Mouse (Mus musculus): Measurements from ENCODE around the gene Slc11a1.

Gene Slc11a1

DNA sequence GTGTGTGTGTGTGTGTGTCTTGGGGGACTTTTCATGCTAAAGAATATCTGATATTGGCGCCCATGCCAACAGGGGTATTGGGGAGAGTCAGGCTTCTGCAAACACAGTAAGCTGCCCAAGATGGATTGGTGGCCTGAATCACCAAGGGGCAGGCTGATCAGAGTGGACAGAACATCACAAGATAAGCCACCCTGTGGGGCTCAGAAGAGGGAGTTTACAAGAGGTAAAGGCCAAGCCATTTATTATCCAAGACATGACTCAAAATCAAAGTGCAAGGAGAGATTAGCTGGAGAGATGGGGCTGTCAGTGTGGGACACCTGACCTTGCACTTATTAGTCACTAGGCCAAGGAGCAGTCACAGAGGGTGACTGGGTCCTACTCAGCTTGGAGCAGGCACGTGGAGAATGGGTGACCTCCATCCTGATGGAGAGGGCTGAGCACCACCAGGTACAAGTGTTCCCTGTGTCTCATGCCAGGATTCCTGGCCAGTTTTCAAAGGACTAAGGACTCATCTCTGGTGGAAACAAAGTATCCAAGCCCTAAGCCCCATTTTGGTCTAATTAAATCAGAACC is 36.8 kb downstream of the Slc11a1 start:
- TF ChIP-seq GATA4 (IDR thresholded peaks at IDR 0.05; ENCODE audit: insufficient replicate concordance, low read length), result no peak

DNA sequence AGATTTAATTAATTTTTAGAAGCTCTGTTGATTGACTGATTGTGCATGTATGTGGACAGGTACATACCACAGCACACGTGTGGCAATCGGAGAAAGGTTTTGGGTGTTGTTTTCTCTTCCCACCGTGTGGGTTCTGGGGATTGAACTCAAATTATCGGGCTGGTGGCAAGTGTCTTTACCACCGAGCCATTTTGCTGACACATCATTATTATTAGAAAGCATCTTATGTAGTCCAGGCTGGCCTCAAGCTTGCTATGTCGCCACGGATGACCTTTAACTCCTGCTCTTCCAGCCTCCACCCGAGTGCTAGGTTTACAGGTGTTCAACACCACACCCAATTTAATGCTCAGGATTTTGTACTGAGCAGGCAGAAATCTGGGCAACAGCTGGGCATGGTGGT is 37.7 kb downstream of the Slc11a1 start:
- TF ChIP-seq GATA4 (IDR thresholded peaks at IDR 0.05; ENCODE audit: insufficient replicate concordance, low read length), result no peak

DNA sequence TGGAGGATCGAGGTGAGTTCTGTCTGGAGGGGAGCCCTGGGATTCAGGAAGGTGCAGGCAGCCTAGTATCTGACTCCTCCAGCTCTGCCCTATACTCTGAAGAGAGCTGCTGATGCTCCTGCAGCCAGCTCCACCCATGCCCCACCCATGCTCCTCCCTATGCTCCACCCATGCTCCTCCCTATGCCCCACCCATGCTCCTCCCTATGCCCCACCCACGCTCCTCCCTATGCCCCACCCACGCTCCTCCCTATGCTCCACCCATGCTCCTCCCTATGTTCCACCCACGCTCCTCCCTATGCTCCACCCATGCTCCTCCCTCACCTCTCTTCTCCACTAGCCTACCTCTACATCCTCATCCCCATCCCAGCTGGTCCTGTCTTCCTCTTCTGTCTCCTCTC is 40.1 kb downstream of the Slc11a1 start:
- no peak for TF ChIP-seq GATA4 (IDR thresholded peaks at IDR 0.05; ENCODE audit: insufficient replicate concordance, low read length)

DNA sequence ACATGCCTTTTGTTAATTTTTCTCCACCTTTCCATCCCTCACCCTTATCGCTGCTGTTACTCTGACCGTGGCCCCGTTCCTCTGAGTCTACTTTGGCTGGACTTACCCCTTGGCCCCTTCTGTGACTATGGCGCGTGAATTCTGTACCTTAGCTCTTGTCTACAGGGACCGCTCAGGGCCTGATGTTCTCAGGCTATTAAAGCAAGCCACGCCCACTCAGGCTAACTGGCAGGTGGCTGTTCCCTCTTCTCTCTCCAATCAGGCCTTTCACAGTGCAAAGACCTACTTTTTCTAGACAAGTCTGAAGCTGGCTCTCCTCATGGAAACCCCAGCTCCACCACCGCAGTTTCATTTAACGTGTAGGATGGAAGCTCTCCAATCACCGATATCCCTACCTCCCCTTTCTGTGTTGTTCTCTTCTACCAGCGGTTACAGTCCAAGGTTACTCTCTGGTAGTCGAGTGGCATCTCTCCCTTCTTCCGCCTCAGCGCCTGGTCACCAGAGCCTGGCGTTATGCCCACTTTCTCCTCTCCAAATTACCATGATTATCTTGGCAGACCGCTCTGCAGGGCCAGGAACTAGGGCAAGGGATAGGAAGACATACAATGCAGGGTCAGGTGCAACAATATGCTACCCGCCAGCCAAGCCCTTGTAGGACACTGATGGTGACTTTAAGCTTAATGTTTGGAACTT is 43.9 kb downstream of the Slc11a1 start:
- no peak for TF ChIP-seq GATA4 (IDR thresholded peaks at IDR 0.05; ENCODE audit: insufficient replicate concordance, low read length)

DNA sequence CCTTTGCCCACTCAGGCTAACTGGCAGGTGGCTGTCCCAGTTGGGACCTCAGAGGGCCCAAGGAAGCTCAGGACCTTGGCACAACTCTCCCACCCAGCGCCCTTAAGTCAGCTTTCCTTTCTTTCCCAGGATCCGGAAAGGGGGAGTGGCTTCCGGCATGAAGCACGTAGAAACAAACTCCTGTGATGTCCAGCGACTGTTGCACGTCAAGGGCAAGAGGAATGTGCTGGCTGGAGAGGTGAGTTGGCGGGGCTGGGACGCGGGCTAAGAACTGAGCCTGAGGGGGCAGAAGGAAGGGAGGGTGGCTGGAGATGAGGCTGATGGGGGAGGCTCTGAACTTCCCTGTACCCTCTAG is 44.4 kb downstream of the Slc11a1 start:
- TF ChIP-seq GATA4 (IDR thresholded peaks at IDR 0.05; ENCODE audit: insufficient replicate concordance, low read length), result no peak

DNA sequence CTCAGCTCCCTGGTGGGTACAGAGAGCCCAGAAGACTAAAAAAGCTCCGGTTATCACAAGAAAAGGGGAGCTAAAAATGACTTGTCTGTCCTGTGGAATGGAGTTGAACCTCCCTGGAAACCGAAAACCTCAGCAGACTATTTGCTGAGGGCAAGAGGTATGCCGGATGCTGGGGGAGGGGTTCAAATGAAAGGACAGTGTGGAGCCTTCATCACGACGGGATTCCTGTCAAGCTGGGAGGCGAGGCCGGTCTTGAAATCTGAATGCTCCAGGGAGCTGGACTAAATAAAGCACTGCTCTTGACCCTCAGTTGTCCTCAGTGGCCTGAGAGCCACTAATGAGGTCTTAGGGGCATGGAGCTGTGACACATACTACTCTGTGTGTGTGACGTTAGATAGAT is 48.2 kb downstream of the Slc11a1 start:
- TF ChIP-seq GATA4 (IDR thresholded peaks at IDR 0.05; ENCODE audit: insufficient replicate concordance, low read length), result no peak

DNA sequence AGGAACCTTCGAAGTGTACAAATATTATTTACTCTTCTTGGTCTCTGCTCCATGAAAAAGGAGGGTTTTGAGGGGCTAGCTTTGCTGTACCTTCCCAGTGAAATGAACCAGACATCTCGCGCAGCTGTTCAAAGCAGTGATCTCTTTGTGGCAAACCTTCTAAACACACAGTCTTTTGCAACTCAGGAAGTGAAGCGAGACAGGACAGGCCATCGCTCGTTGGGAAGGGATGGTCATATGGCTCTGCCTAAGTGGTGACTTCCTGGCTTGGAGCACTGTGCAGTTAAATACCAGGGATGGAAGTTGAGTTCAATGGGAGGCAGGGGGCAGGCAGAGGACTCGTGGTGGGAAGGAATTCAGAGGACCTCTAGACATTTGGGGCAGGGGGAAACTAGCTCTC is 50.9 kb downstream of the Slc11a1 start:
- TF ChIP-seq GATA4 (IDR thresholded peaks at IDR 0.05; ENCODE audit: insufficient replicate concordance, low read length), result no peak

DNA sequence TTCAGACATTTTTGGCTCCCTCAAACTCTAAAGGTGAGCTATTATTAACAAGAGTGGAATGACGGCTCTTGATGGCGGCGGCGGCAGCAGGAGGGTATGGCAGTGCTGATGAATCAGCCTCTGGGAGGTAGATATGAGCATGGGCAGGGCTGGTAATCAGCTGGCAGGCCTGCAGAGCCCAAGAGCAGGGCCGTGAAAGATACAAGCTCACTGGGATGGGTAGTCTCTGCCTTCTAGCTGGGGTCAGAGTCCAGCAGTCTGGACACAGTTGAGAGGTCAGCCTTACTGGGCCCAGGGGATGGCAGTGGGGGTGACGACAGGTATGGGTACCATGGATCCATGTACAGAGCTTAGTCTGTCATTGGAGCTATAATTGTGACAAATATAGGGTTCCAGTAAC is 58.2 kb downstream of the Slc11a1 start:
- no peak for TF ChIP-seq GATA4 (IDR thresholded peaks at IDR 0.05; ENCODE audit: insufficient replicate concordance, low read length)

DNA sequence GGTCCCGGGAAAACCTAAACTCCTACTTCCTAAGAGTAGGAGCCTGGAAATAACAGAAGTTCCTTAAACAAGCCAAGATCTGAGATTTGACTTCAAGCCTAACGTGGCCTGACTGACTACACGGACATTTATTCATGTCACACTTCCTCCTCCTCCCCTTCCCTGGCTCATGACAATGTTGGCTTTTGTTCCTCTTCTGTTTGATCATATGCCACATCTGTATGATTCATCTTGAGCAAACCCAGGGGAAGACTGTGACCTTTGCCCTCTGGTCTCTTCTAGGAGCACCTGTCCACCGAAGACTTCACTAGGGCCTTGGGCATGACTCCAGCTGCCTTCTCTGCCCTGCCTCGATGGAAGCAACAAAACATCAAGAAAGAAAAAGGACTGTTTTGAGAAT is 59.6 kb downstream of the Slc11a1 start:
- no peak for TF ChIP-seq GATA4 (IDR thresholded peaks at IDR 0.05; ENCODE audit: insufficient replicate concordance, low read length)

DNA sequence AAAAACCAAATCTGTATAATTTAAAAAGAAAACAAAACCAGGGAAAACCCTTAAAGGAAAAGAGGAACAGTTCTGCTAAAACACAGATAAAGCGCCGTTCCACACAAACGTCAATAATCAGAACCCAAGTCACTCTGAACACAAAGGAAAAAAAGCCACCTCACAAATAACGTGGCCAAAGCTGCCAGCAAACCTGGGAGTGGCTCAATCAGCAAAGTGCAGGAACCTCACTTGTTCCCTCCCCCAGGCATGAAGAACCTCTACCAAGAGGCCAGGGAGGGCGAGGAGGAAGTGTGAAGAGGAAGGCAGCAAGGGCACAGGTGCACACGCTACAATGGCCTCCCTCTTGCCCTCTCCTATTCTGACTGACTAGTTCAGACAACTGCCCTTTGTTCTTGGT is 60.6 kb downstream of the Slc11a1 start:
- TF ChIP-seq GATA4 (IDR thresholded peaks at IDR 0.05; ENCODE audit: insufficient replicate concordance, low read length), result no peak

Measured in liver, adult (tissue).